Mouse (Mus musculus) liver, embryonic 14.5 days (tissue): Measurements from ENCODE around the gene Bex1. TPM values are rescaled to one million over a fixed set of nuclear protein-coding genes. Genes with fewer than 3 reads are reported as not detected.
A peak's percentile ranks its signal among the peaks of the same experiment; 100 is the strongest.

ENCODE experiments used
- ATAC-seq: fragments of 200-750 bp; cut with Nextera tagmentation; 2 replicates; pipeline ENCODE4 v1.8.0; 2017; ENCODE audit warnings: moderate number of reproducible peaks, mild to moderate bottlenecking, moderate library complexity; ENCODE audit not compliant: insufficient read depth
- DNase-seq, 3 experiments: peaks; one replicate each; pipeline ENCODE4 v3.0.0-alpha.2; 2012 to 2013; ENCODE audit warnings: low read depth in 3 of 3, low spot score in 3 of 3
- H3K27ac ChIP-seq: fragments of 300-500 bp; sonication (generic); 2 replicates; pipeline ENCODE4 v1.5.1; 2014; ENCODE audit warnings: moderate library complexity, mild to moderate bottlenecking, control low read depth, inconsistent platforms
- H3K27me3 ChIP-seq: fragments of 300-500 bp; sonication (generic); 2 replicates; pipeline ENCODE4 v1.6.1; 2014; ENCODE audit warnings: mild to moderate bottlenecking, low read length, moderate library complexity; ENCODE audit not compliant: control insufficient read depth, insufficient read depth
- H3K36me3 ChIP-seq: fragments of 300-500 bp; sonication (generic); replicated peaks from 2 replicates; pipeline ENCODE4 v1.6.1; 2014; ENCODE audit warnings: low read depth; ENCODE audit not compliant: control insufficient read depth, insufficient read depth
- H3K4me1 ChIP-seq, 2 experiments: fragments of 200-500 bp in 1 of 2; fragments of 300-500 bp in 1 of 2; sonication (generic) in 1 of 2; replicated peaks; 2 replicates each; pipeline ENCODE4 v1.6.1; 2012 to 2014; ENCODE audit warnings: antibody characterized with exemption in 1 of 2, inconsistent platforms in 1 of 2, low read length in 1 of 2; ENCODE audit not compliant: control insufficient read depth in 2 of 2, insufficient read depth in 2 of 2
- H3K4me2 ChIP-seq: fragments of 300-500 bp; sonication (generic); 2 replicates; pipeline ENCODE4 v1.6.1; 2014; ENCODE audit warnings: low read depth, mild to moderate bottlenecking, control low read depth, moderate library complexity
- H3K4me3 ChIP-seq, 2 experiments: fragments of 200-500 bp in 1 of 2; fragments of 300-500 bp in 1 of 2; sonication (generic) in 1 of 2; 2 replicates each; pipeline ENCODE4 v1.5.1; 2012 to 2014; ENCODE audit warnings: low read depth in 2 of 2, low read length in 2 of 2, mild to moderate bottlenecking in 2 of 2, control low read depth in 1 of 2, inconsistent platforms in 1 of 2, moderate library complexity in 1 of 2; ENCODE audit not compliant: insufficient read depth in 1 of 2
- H3K9ac ChIP-seq: fragments of 300-500 bp; sonication (generic); replicated peaks from 2 replicates; pipeline ENCODE4 v1.6.1; 2014; ENCODE audit warnings: mild to moderate bottlenecking, control low read depth, moderate library complexity
- H3K9me3 ChIP-seq: fragments of 300-500 bp; sonication (generic); 2 replicates; pipeline ENCODE4 v1.6.1; 2016; ENCODE audit warnings: low read length, mixed read lengths; ENCODE audit not compliant: control insufficient read depth
- CTCF ChIP-seq: IDR thresholded peaks from 2 replicates; pipeline ENCODE4 v1.5.1; 2016; ENCODE audit warnings: antibody characterized with exemption, low read depth, control low read depth
- EP300 ChIP-seq: IDR thresholded peaks from 2 replicates; pipeline ENCODE4 v1.6.1; 2016; ENCODE audit warnings: antibody characterized with exemption, low read depth
- WGBS: fragments of 180-500 bp; shearing (Covaris S2); extraction: QIAGEN DNeasy Blood & Tissue Kit; methylation state at CpG from one replicate; pipeline ENCODE4 v1.1.7; 2014; ENCODE audit not compliant: insufficient replicate concordance; 5-methylcytosine and 5-hydroxymethylcytosine counted together
- polyA plus RNA-seq, 2 experiments: library from polyadenylated mRNA; depleted of rRNA in 1 of 2; stranded (reverse) in 1 of 2; unstranded in 1 of 2; fragments of >200 nt; fragmentation: Nextera tagmentation in 1 of 2; extraction: Ambion mirVana in 1 of 2; gene quantifications; 2 replicates each; pipeline versions ENCODE4 v1.2.1 to v1.2.3; 2012 to 2014

The Bex1 gene
- polyA plus RNA-seq, 2 experiments, result 150 to 169 TPM

DNA sequence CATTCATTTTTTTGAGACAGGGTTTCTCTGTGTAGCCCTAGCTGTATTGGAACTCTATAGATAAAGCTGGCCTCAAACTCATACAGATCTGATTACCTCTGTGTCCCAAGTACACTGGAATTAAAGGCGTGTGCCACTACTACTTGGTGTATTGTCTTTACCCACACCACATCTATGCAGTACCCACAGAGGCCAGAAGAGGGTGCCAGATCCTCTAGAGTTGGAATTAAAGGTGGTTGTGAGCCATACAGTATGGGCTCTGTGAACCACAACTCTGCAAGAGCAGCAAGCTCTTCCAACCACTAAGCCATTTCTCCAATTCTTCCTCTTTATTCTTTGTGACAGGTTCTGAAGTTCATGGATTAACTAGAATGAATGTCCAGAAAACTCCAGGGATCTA, 18.4 kb downstream of the Bex1 start:
- Histone ChIP-seq H3K4me3 (no peak overlapping the region), H3K36me3 (no peaks in the 10 kb centered on the region), H3K27ac (no peak overlapping the region), H3K27me3 (no peaks in the 10 kb centered on the region), H3K4me2 (no peak overlapping the region), H3K4me1 (no peaks in the 10 kb centered on the region), H3K9me3 (no peaks in the 10 kb centered on the region), H3K9ac (no peak overlapping the region)
- peak in 1 of 3 experiments; percentile 26 for DNase-seq
- no peak for ATAC-seq
- TF ChIP-seq CTCF (peak; percentile 68), EP300 (no peak)
- 30% methylated on average over 1 of the region's 1 CpGs for WGBS

DNA sequence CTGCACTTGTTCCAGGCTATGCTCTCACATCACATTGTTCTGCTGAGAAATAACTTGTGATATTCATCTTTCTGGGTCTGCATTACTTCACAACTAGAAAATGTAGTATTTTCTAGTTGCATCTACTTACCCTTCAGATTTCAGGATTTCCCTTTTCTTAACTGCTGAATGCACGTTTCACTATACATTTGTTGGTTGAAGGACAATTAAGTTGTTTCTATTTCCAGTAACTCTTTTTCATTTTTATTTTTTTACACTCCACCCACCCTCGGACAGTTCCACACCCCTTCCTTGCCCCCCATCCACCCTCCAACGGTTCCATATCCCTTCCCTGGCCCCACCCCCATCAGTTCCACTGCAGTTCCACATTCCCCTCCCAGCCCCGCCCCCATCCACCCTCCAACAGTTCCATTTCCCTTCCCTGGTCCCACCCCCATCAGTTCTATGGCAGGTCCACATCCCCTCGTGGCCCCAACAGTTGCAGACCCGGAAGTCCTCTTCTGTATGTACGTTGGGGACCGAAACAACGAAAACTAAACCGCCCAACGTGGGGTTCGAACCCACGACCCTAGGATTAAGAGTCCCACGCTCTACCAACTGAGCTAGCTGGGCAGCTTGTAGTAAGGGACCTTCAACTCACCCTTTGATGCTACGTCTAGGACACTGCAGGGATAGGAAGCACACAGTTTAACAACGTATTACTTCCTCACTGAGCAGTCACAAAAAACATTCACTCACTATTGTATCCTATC, 19.9 kb downstream of the Bex1 start:
- 63% methylated on average over 16 of the region's 16 CpGs for WGBS
- Histone ChIP-seq H3K9me3 (no peaks in the 10 kb centered on the region), H3K9ac (no peak overlapping the region), H3K4me1 (no peaks in the 10 kb centered on the region), H3K27ac (no peak overlapping the region), H3K36me3 (no peaks in the 10 kb centered on the region), H3K4me3 (no peak overlapping the region), H3K27me3 (no peaks in the 10 kb centered on the region), H3K4me2 (no peak overlapping the region)
- TF ChIP-seq EP300 (no peak), CTCF (no peak)
- ATAC-seq (no peak; the same call in 1 of the 2 replicates), DNase-seq (no peak)

DNA sequence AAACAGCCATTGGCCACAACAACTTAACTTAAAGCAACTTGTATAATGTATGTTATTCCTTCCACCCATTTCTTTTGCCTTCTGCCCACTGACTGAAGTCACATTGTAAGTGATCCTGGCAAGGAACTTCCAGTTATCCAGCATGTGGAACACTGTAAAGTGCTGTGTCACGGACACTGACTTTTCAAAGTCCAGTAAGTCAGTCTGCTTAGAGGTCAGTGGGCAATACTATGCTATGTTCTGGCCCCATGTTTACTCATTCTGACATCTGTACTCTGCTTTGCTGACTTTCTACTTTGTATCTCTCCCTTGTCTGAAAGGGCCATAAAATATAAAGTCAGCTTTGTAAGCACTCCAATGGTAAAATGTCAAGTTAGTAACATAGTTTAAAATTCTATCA, 32.2 kb downstream of the Bex1 start:
- no peaks in the 10 kb centered on the region for H3K9me3 ChIP-seq
- H3K27me3 ChIP-seq, result no peaks in the 10 kb centered on the region
- no peaks in the 10 kb centered on the region for H3K4me1 ChIP-seq
- H3K9ac ChIP-seq, result no peak overlapping the region
- DNase-seq (no peak), ATAC-seq (no peak)
- no peak overlapping the region for H3K4me2 ChIP-seq
- 33% methylated on average over 1 of the region's 1 CpGs for WGBS
- no peaks in the 10 kb centered on the region for H3K36me3 ChIP-seq
- no peak for TF ChIP-seq EP300
- TF ChIP-seq CTCF, result no peak
- no peak overlapping the region for H3K4me3 ChIP-seq
- H3K27ac ChIP-seq, result no peak overlapping the region

DNA sequence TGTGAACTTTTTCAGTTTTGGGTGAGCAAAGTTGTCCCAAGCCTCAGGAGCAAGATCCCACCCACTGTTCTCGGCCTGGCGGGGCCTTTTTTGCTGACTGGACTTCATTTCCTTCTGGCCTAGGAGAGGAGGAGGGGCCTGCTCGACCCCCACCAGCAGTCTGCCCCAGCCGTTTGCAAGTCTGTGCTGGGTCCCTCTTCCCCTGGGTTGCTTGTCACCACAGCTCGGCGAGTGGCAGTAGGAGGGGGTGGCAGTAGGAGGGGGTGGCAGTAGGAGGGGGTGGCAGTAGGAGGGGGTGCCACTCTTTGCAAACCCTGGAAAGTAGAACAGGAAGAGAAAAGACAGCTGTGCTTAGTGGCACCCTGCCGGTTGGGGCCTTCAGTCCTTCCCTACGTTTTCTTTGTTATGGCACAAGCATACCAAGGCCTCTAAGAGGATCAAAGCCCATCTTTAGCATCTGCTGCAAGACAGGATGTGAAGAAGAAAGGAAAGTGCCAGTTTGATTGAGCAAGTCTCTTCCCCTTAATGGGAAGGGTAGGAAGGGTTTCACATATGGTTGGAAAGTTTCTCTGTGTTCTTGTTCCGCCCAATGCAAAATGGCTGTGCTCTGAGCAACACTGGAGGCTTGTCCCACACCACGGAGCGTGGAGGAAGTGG, 34.3 kb downstream of the Bex1 start:
- H3K27ac ChIP-seq, result no peak overlapping the region
- H3K27me3 ChIP-seq, result no peaks in the 10 kb centered on the region
- H3K4me2 ChIP-seq, result no peak overlapping the region
- TF ChIP-seq EP300 (no peak), CTCF (no peak)
- ATAC-seq (no peak), DNase-seq (no peak)
- no peaks in the 10 kb centered on the region for H3K36me3 ChIP-seq
- no peaks in the 10 kb centered on the region for H3K9me3 ChIP-seq
- 27% methylated on average over 10 of the region's 11 CpGs for WGBS
- H3K4me1 ChIP-seq, result no peaks in the 10 kb centered on the region
- H3K4me3 ChIP-seq, result no peak overlapping the region
- H3K9ac ChIP-seq, result no peak overlapping the region

DNA sequence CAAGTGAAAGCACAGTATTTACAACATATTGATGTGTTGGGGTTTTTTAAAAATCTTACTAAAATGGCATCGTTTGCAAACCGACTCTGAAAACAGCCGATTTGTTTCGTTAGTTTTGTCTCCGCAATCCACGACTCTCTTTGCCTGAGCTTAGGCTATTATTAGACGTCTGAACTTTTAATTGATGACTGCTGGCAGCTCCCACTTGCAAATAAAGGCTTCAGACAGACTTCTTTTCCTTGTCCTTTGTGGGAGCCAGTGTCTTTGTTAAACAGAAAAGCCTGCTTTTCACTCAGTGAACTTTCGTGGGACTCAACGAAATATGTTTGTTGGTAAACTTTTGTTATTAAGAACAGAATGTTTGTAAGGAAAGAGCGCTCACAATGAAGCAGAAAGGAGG, 42.5 kb downstream of the Bex1 start:
- Histone ChIP-seq H3K27ac (no peak overlapping the region), H3K4me2 (peak overlapping the region; percentile 69), H3K27me3 (no peaks in the 10 kb centered on the region), H3K9me3 (no peaks in the 10 kb centered on the region), H3K4me3 (peak overlapping the region; percentile 74 to 99), H3K36me3 (no peaks in the 10 kb centered on the region), H3K9ac (no peak overlapping the region), H3K4me1 (no peaks in the 10 kb centered on the region; a peak in 1 of 4 replicates)
- TF ChIP-seq CTCF, result no peak
- DNase-seq (no peak), ATAC-seq (no peak)
- WGBS, result 26% methylated on average over 10 of the region's 10 CpGs
